Mouse (Mus musculus): Measurements from ENCODE around the gene Psmd5. TPM values are rescaled to one million over a fixed set of nuclear protein-coding genes. Genes with fewer than 3 reads are reported as not detected.
"Not testable (repeated sequence)": the region's sequence is repeated elsewhere in the genome, so short reads cannot be mapped to it uniquely, and the experiment has no call there.

Gene Psmd5
- polyA plus RNA-seq, 1 experiment from 2014 or later = 114 TPM

- Histone ChIP-seq H3K9me3 (peaks cover 7% of the 10 kb centered on the region; the same call in 1 of the 2 replicates), H3K27me3 (ENCODE audit: insufficient read depth, poor library complexity, severe bottlenecking) (no peaks in the 10 kb centered on the region), H3K4me3 (no peak overlapping the region), H3K27ac (no peak overlapping the region), H3K4me1 (replicated peaks) (no peaks in the 10 kb centered on the region), H3K36me3 (no peaks in the 10 kb centered on the region)
- WGBS = 91% methylated on average over 17 of the region's 17 CpGs
- no peak for DNase-seq (ENCODE audit: low spot score)
These were observed 41.1 kb downstream of the Psmd5 start for GRCm38 (mm10) chr2:34833624-34834023.

- not testable (repeated sequence) for H3K4me1 ChIP-seq (replicated peaks); H3K36me3 ChIP-seq; H3K9me3 ChIP-seq; H3K4me3 ChIP-seq; DNase-seq (ENCODE audit: low spot score); H3K27me3 ChIP-seq (ENCODE audit: insufficient read depth, poor library complexity, severe bottlenecking); H3K27ac ChIP-seq
- WGBS = 74% methylated on average over 11 of the region's 11 CpGs
These were observed 41.9 kb downstream of the Psmd5 start, which contains the start of gene Gm34653 for GRCm38 (mm10) chr2:34832766-34833457. Gene Gm34653, plus strand, starts transcription at chr2:34833007.

- not testable (repeated sequence) for H3K27ac ChIP-seq; H3K9me3 ChIP-seq; H3K4me3 ChIP-seq; H3K27me3 ChIP-seq (ENCODE audit: insufficient read depth, poor library complexity, severe bottlenecking); DNase-seq (ENCODE audit: low spot score); H3K36me3 ChIP-seq
- peaks cover 10% of the 10 kb centered on the region for H3K4me1 ChIP-seq (replicated peaks)
- 93% methylated on average over 17 of the region's 17 CpGs for WGBS
These were observed 44.7 kb downstream of the Psmd5 start for GRCm38 (mm10) chr2:34830066-34830465.

GRCm38 (mm10) chr2:34828026-34828425 is 46.7 kb downstream of the Psmd5 start:
- H3K4me1 ChIP-seq (replicated peaks) = peaks cover 21% of the 10 kb centered on the region
- no peak overlapping the region for H3K4me3 ChIP-seq
- no peak overlapping the region for H3K27ac ChIP-seq
- H3K36me3 ChIP-seq = no peaks in the 10 kb centered on the region
- WGBS = 88% methylated on average over 1 of the region's 1 CpGs
- H3K27me3 ChIP-seq (ENCODE audit: insufficient read depth, poor library complexity, severe bottlenecking) = peaks cover 6% of the 10 kb centered on the region; the same call in 1 of the 2 replicates
- H3K9me3 ChIP-seq = peaks cover 7% of the 10 kb centered on the region; the same call in 1 of the 2 replicates
- DNase-seq (ENCODE audit: low spot score) = no peak

- H3K4me3 ChIP-seq = no peak overlapping the region
- H3K27me3 ChIP-seq (ENCODE audit: insufficient read depth, poor library complexity, severe bottlenecking) = peaks cover 6% of the 10 kb centered on the region; the same call in 1 of the 2 replicates
- peaks cover 2% of the 10 kb centered on the region for H3K36me3 ChIP-seq
- no peak overlapping the region for H3K27ac ChIP-seq
- peaks cover 21% of the 10 kb centered on the region for H3K4me1 ChIP-seq (replicated peaks)
- WGBS = 85% methylated on average over 4 of the region's 4 CpGs
- peaks cover 7% of the 10 kb centered on the region; the same call in 1 of the 2 replicates for H3K9me3 ChIP-seq
- no peak for DNase-seq (ENCODE audit: low spot score)
These were observed 47.2 kb downstream of the Psmd5 start for GRCm38 (mm10) chr2:34827591-34827990.

- whole genome bisulfite sequencing = 34% methylated on average over 20 of the region's 21 CpGs
- Histone ChIP-seq H3K27me3 (ENCODE audit: insufficient read depth, poor library complexity, severe bottlenecking) (peaks cover 6% of the 10 kb centered on the region; the same call in 1 of the 2 replicates), H3K4me3 (peak overlapping the region; percentile 89), H3K4me1 (replicated peaks) (peaks cover 21% of the 10 kb centered on the region), H3K9me3 (peaks cover 7% of the 10 kb centered on the region; the same call in 1 of the 2 replicates), H3K27ac (peak overlapping the region; percentile 90), H3K36me3 (peaks cover 11% of the 10 kb centered on the region)
- DNase-seq (ENCODE audit: low spot score) = peak; percentile 26
These were observed 48.1 kb downstream of the Psmd5 start for GRCm38 (mm10) chr2:34826460-34827231.

GRCm38 (mm10) chr2:34825827-34826459 is 48.8 kb downstream of the Psmd5 start, which contains the start of gene Fbxw2:
Gene Fbxw2, minus strand, starts transcription at chr2:34826311.
- H3K4me3 ChIP-seq = peak within 1 kb of the TSS; percentile 89
- H3K27me3 ChIP-seq (ENCODE audit: insufficient read depth, poor library complexity, severe bottlenecking) = peaks cover 6% of the 10 kb centered on the region; the same call in 1 of the 2 replicates
- peaks cover 16% of the 10 kb centered on the region for H3K36me3 ChIP-seq
- DNase-seq (ENCODE audit: low spot score) = peak; percentile 95
- peak within 1 kb of the TSS; percentile 90 for H3K27ac ChIP-seq
- peaks cover 7% of the 10 kb centered on the region; the same call in 1 of the 2 replicates for H3K9me3 ChIP-seq
- H3K4me1 ChIP-seq (replicated peaks) = peaks cover 21% of the 10 kb centered on the region
- WGBS = under 1% methylated on average over 57 of the region's 57 CpGs

GRCm38 (mm10) chr2:34818492-34818891 is 56.3 kb downstream of the Psmd5 start:
- 89% methylated on average over 2 of the region's 2 CpGs for WGBS
- Histone ChIP-seq H3K36me3 (peaks cover 84% of the 10 kb centered on the region), H3K4me3 (no peak overlapping the region), H3K27me3 (ENCODE audit: insufficient read depth, poor library complexity, severe bottlenecking) (no peaks in the 10 kb centered on the region), H3K9me3 (no peaks in the 10 kb centered on the region), H3K4me1 (replicated peaks) (no peaks in the 10 kb centered on the region), H3K27ac (no peak overlapping the region)
- DNase-seq (ENCODE audit: low spot score) = no peak

GRCm38 (mm10) chr2:34815893-34816292 is 58.9 kb downstream of the Psmd5 start:
- not testable (repeated sequence) for H3K27ac ChIP-seq; H3K27me3 ChIP-seq (ENCODE audit: insufficient read depth, poor library complexity, severe bottlenecking); DNase-seq (ENCODE audit: low spot score); H3K4me3 ChIP-seq; H3K4me1 ChIP-seq (replicated peaks); H3K9me3 ChIP-seq
- WGBS = 99% methylated on average over 2 of the region's 2 CpGs
- H3K36me3 ChIP-seq = peaks cover 94% of the 10 kb centered on the region

GRCm38 (mm10) chr2:34812706-34813105 is 62.1 kb downstream of the Psmd5 start:
- WGBS = 87% methylated on average over 7 of the region's 7 CpGs
- Histone ChIP-seq H3K4me1 (replicated peaks) (no peaks in the 10 kb centered on the region), H3K4me3 (no peak overlapping the region), H3K27ac (no peak overlapping the region), H3K9me3 (no peaks in the 10 kb centered on the region), H3K36me3 (peaks cover 97% of the 10 kb centered on the region), H3K27me3 (ENCODE audit: insufficient read depth, poor library complexity, severe bottlenecking) (no peaks in the 10 kb centered on the region)
- DNase-seq (ENCODE audit: low spot score) = no peak

GRCm38 (mm10) chr2:34810775-34811174 is 64.0 kb downstream of the Psmd5 start:
- H3K4me1 ChIP-seq (replicated peaks) = no peaks in the 10 kb centered on the region
- H3K27ac ChIP-seq = no peak overlapping the region
- no peaks in the 10 kb centered on the region for H3K27me3 ChIP-seq (ENCODE audit: insufficient read depth, poor library complexity, severe bottlenecking)
- WGBS = 94% methylated on average over 3 of the region's 3 CpGs
- peaks cover 95% of the 10 kb centered on the region for H3K36me3 ChIP-seq
- no peak for DNase-seq (ENCODE audit: low spot score)
- no peak overlapping the region for H3K4me3 ChIP-seq
- H3K9me3 ChIP-seq = no peaks in the 10 kb centered on the region

- Histone ChIP-seq H3K27ac (no peak overlapping the region), H3K27me3 (ENCODE audit: insufficient read depth, poor library complexity, severe bottlenecking) (no peaks in the 10 kb centered on the region), H3K4me1 (replicated peaks) (peaks cover under 1% of the 10 kb centered on the region; the same call in 1 of the 2 replicates), H3K36me3 (peaks cover 95% of the 10 kb centered on the region), H3K9me3 (no peaks in the 10 kb centered on the region), H3K4me3 (no peak overlapping the region)
- no peak for DNase-seq (ENCODE audit: low spot score)
- 88% methylated on average over 1 of the region's 1 CpGs for WGBS
These were observed 65.2 kb downstream of the Psmd5 start for GRCm38 (mm10) chr2:34809568-34809967.
